Mouse (Mus musculus) embryonic facial prominence, embryonic 12.5 days (tissue): ENCODE measurements around the gene Abcc8. TPM values are rescaled to one million over a fixed set of nuclear protein-coding genes. Genes with fewer than 3 reads are reported as not detected.

ENCODE experiments used
- ATAC-seq: fragments of 200-750 bp; cut with Nextera tagmentation; 2 replicates; pipeline ENCODE4 v1.8.0; 2017; ENCODE audit not compliant: insufficient number of reproducible peaks, insufficient read depth, low FRiP score, low TSS enrichment
- H3K27ac ChIP-seq: fragments of 300-500 bp; sonication (generic); 2 replicates; pipeline ENCODE4 v1.5.1; 2016; ENCODE audit warnings: mild to moderate bottlenecking
- H3K27me3 ChIP-seq: fragments of 300-500 bp; sonication (generic); 2 replicates; pipeline ENCODE4 v1.6.1; 2016; ENCODE audit warnings: mild to moderate bottlenecking, moderate library complexity
- H3K36me3 ChIP-seq: fragments of 300-500 bp; sonication (generic); 2 replicates; pipeline ENCODE4 v1.6.1; 2016; ENCODE audit warnings: mild to moderate bottlenecking
- H3K4me1 ChIP-seq: fragments of 300-500 bp; sonication (generic); 2 replicates; pipeline ENCODE4 v1.6.1; 2016
- H3K4me2 ChIP-seq: fragments of 300-500 bp; sonication (generic); replicated peaks from 2 replicates; pipeline ENCODE4 v1.6.1; 2016; ENCODE audit warnings: mild to moderate bottlenecking, moderate library complexity
- H3K4me3 ChIP-seq: fragments of 300-500 bp; sonication (generic); 2 replicates; pipeline ENCODE4 v1.5.1; 2016; ENCODE audit warnings: mild to moderate bottlenecking
- H3K9ac ChIP-seq: fragments of 300-500 bp; sonication (generic); 2 replicates; pipeline ENCODE4 v1.6.1; 2016; ENCODE audit warnings: mild to moderate bottlenecking, moderate library complexity
- H3K9me3 ChIP-seq: fragments of 300-500 bp; sonication (generic); 2 replicates; pipeline ENCODE4 v1.6.1; 2016; ENCODE audit warnings: mild to moderate bottlenecking, moderate library complexity
- WGBS: fragments of 180-500 bp; shearing (Covaris S2); methylation state at CpG from one replicate; pipeline ENCODE4 v1.1.7; 2016; 5-methylcytosine and 5-hydroxymethylcytosine counted together
- polyA plus RNA-seq: library from polyadenylated mRNA; unstranded; fragments of >200 nt; fragmentation: Nextera tagmentation; extraction: Ambion mirVana; gene quantifications from 2 replicates; pipeline ENCODE4 v1.2.1, GENCODE M21; 2016

Gene Abcc8
- polyA plus RNA-seq = 0.87 and 0.93 TPM in 2 replicates

DNA sequence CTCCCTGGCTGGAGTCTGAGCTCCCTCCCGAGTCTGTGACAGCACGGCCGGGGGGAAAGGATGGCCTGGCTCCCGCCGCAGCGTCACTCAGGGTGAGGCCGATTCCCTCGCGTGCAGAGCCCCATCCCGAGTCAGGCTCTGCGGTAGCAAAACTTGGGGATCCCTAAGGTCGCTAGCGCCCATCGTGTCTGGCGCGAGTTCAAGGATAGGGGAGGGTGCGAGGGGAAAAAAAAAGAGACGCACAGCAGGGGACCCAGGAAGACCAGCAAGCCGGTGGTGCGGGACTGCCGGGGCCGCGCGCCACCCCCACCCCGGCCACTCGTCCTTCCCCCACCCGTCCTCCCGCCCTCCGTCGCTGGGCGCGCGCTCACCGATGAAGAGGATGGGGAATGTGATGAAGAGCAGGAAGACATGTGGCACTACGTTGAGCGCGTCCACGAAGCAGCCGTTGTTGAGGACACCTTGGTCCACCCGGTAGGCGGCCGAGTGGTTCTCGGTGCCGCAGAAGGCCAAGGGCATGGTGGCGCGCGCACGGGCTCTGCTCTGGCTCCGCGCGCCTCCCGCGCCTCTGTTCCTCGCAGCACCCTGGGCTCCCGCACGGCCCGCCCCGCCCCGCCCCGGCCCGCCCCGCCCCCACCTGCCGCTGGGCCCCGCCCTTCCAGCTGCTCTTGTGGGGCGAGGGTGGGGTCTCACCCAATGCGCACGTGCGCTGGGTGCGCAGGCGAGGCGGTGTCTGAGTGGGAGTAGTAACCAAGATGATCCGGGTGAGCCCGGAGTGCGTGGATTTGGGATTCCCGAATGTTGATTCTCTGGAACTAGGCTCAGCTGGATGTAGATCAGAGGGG is at the start of gene Abcc8:
Gene Abcc8, minus strand, starts transcription at position 603 of the 845 bp plus-strand sequence.
- H3K27ac ChIP-seq = no peak within 1 kb of the TSS
- peak within 1 kb of the TSS; percentile 85 for H3K4me2 ChIP-seq
- H3K9ac ChIP-seq = peak within 1 kb of the TSS; percentile 17; the same call in 1 of the 2 replicates
- WGBS = 1% methylated on average over 59 of the region's 75 CpGs
- no peaks in the 10 kb centered on the region for H3K36me3 ChIP-seq
- H3K9me3 ChIP-seq = no peaks in the 10 kb centered on the region
- no peak for ATAC-seq
- peak within 1 kb of the TSS; percentile 45 for H3K4me3 ChIP-seq
- H3K4me1 ChIP-seq = peaks cover 2% of the 10 kb centered on the region; the same call in 1 of the 2 replicates
- peaks cover 54% of the 10 kb centered on the region for H3K27me3 ChIP-seq

DNA sequence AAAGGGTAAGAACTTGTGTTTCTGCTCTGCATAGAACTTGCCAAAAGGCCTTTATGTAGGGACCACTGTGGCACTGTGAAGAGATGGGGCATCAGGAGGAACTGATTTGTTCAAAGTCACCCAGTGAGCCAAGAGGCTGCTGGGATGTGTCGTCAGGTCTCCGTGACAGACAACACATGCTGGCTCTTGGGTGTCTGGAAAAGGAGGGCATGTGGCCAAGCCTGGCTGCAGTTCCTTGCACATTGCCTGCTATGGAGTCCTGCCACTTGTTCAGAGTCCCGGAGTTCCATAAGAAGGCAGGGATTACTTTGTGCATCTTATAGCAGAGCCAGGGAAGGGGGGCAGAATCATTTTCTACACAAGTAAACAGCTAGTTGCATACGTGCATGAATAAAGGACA is 47.1 kb upstream of the Abcc8 start:
- no peak for ATAC-seq
- WGBS = 66% methylated on average over 4 of the region's 4 CpGs
- H3K9ac ChIP-seq = no peak overlapping the region
- H3K27ac ChIP-seq = no peak overlapping the region
- 0 out of 2 replicates have a peak, but pooled peaks cover 4% of the 10 kb centered on the region for H3K27me3 ChIP-seq
- no peaks in the 10 kb centered on the region for H3K9me3 ChIP-seq
- H3K4me3 ChIP-seq = no peak overlapping the region
- no peaks in the 10 kb centered on the region for H3K36me3 ChIP-seq
- no peak overlapping the region for H3K4me2 ChIP-seq
- H3K4me1 ChIP-seq = no peaks in the 10 kb centered on the region

DNA sequence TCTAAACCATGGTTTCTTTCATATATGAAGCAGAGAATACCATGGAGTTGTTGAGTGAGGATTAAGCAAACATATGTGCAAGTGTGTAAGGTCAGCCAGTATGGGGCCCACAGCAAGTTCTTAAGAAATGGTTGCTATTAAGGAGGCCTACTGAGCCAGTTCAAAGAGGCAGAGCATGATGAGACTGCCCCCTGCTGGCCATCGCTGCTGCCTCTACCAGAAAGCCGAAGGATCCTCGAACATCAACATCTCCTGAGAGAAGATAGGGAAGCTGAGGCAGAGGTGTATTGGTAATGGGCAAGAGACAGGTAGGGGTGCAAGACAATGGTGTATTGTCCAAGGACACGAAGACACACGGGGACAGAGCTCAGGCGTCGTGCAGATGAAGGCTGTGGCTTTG is 46.4 kb upstream of the Abcc8 start:
- Histone ChIP-seq H3K27me3 (0 out of 2 replicates have a peak, but pooled peaks cover 4% of the 10 kb centered on the region), H3K4me3 (no peak overlapping the region), H3K4me1 (no peaks in the 10 kb centered on the region), H3K9me3 (no peaks in the 10 kb centered on the region), H3K9ac (no peak overlapping the region), H3K36me3 (no peaks in the 10 kb centered on the region), H3K27ac (no peak overlapping the region), H3K4me2 (no peak overlapping the region)
- no peak for ATAC-seq
- WGBS = 31% methylated on average over 7 of the region's 7 CpGs

DNA sequence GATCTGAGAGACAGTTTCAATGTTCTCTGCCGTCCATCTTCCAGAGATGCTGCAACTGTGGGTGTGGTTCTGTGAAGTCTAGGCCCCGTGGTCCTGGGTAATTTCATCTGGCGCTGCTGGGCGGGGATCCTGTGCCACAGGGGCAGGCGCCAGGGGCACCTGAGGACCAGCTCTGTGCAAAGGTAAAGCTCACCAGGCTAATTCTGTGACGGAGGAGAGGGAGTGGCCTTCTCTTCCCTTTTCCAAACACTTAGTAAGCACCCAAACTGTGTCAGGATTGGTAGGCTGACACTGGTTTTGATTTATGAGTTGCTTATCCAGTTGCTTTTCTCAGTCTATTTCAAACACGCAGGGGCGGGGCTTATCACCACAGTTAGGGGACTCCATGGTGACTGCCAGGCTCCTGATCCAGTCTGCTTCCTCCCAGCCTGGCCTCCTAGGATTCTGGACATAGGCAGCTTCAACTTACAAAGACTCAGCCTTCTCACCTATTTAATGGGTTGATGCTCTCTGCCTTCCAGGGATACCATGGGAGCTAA is 40.8 kb upstream of the Abcc8 start:
- no peak overlapping the region for H3K27ac ChIP-seq
- H3K4me3 ChIP-seq = no peak overlapping the region
- H3K4me1 ChIP-seq = no peaks in the 10 kb centered on the region; the same call in 1 of the 2 replicates
- H3K4me2 ChIP-seq = no peak overlapping the region
- H3K9me3 ChIP-seq = no peaks in the 10 kb centered on the region
- H3K27me3 ChIP-seq = 0 out of 2 replicates have a peak, but pooled peaks cover 4% of the 10 kb centered on the region
- no peak for ATAC-seq
- no peaks in the 10 kb centered on the region for H3K36me3 ChIP-seq
- 67% methylated on average over 8 of the region's 8 CpGs for WGBS
- H3K9ac ChIP-seq = no peak overlapping the region

DNA sequence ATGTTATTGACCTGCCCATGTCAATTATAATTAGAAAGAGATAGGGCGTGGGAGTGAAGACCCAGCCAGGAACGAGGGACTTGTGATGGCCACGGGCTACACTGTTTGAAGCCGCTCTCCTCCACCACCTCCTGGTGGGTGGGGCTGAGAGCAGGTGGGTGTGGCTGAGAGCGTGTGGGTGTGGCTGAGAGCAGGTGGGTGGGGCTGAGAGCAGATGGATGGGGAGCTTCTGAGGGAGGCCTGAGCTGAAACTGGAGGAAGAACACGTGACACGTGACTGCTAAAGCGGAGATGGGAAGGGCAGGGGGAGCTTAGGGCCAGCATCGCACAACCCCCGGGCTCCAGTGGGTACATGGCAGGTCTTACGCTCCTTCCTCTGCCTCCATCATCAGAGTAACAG is 38.6 kb upstream of the Abcc8 start:
- no peak overlapping the region for H3K27ac ChIP-seq
- H3K27me3 ChIP-seq = 0 out of 2 replicates have a peak, but pooled peaks cover 4% of the 10 kb centered on the region
- WGBS = 14% methylated on average over 11 of the region's 11 CpGs
- H3K4me3 ChIP-seq = no peak overlapping the region
- H3K9ac ChIP-seq = no peak overlapping the region
- no peaks in the 10 kb centered on the region for H3K9me3 ChIP-seq
- no peaks in the 10 kb centered on the region for H3K36me3 ChIP-seq
- H3K4me1 ChIP-seq = no peaks in the 10 kb centered on the region; the same call in 1 of the 2 replicates
- no peak overlapping the region for H3K4me2 ChIP-seq
- ATAC-seq = no peak

DNA sequence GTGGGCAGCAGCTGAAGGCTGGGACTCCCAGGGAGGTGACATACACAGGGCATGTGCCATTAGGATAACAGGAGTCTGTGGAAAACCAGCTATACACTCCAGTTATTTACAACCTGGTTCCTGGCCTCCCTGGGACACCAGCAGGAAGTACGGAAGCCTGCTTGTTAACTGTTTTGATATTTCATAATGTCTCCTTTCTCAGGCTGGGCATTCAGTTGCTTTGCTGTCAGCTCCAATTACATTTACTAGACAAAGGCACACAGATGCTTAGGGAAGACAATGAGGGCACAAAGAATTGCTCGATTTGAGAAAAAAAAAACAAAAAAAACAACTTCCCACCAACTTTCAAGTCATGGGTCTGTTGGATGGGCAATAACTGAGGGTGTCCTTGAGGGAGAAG is 36.6 kb upstream of the Abcc8 start:
- Histone ChIP-seq H3K9me3 (no peaks in the 10 kb centered on the region), H3K27me3 (0 out of 2 replicates have a peak, but pooled peaks cover 4% of the 10 kb centered on the region), H3K4me3 (no peak overlapping the region), H3K9ac (no peak overlapping the region), H3K36me3 (no peaks in the 10 kb centered on the region), H3K4me2 (no peak overlapping the region), H3K27ac (no peak overlapping the region), H3K4me1 (no peaks in the 10 kb centered on the region; the same call in 1 of the 2 replicates)
- ATAC-seq = no peak
- 41% methylated on average over 2 of the region's 2 CpGs for WGBS

DNA sequence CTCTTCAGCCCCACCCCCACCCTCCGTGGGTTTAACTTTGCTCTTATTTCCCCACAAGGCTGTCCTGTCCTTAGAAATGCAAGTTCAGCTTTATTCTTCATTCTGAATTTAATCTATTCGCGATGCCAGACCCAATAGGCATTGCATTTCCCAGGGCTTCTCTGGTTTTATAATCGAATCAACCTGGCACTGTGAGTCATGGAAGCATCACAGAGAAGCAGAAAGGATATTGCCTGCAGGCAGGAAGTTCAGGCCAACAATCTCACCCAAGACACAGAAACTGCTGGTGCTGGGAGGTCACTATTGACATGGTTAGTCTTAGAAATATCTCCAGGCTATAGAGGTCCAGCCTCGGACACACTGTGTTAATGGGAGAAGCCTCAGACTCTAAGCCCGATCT is 30.4 kb upstream of the Abcc8 start:
- ATAC-seq = no peak
- Histone ChIP-seq H3K4me3 (no peak overlapping the region), H3K4me1 (no peaks in the 10 kb centered on the region), H3K27me3 (no peaks in the 10 kb centered on the region), H3K27ac (no peak overlapping the region), H3K36me3 (no peaks in the 10 kb centered on the region), H3K9ac (no peak overlapping the region), H3K9me3 (no peaks in the 10 kb centered on the region), H3K4me2 (no peak overlapping the region)
- WGBS = 67% methylated on average over 6 of the region's 6 CpGs

DNA sequence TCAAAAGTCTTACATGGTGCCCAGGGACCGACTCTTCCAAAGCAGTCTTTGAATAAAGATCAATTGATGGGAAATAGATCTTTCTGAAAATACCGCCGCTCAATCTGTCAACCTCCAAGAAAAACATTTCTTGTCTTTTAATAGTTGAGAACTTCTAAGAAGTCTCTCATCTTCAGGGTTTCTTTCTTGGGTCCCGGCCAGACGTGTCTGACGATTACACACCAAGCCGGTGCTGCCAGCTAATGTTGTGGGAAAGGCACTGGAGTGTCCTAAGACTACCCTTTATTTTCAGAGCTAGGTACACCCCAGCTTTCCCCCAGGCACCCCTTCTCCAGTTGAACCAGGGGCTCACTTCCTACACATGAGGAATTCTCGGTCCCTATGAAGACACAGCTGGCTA is 28.3 kb upstream of the Abcc8 start:
- Histone ChIP-seq H3K4me3 (no peak overlapping the region), H3K9ac (no peak overlapping the region), H3K4me2 (no peak overlapping the region), H3K27ac (no peak overlapping the region), H3K4me1 (no peaks in the 10 kb centered on the region), H3K9me3 (no peaks in the 10 kb centered on the region), H3K36me3 (no peaks in the 10 kb centered on the region), H3K27me3 (no peaks in the 10 kb centered on the region)
- 88% methylated on average over 8 of the region's 8 CpGs for WGBS
- no peak for ATAC-seq

DNA sequence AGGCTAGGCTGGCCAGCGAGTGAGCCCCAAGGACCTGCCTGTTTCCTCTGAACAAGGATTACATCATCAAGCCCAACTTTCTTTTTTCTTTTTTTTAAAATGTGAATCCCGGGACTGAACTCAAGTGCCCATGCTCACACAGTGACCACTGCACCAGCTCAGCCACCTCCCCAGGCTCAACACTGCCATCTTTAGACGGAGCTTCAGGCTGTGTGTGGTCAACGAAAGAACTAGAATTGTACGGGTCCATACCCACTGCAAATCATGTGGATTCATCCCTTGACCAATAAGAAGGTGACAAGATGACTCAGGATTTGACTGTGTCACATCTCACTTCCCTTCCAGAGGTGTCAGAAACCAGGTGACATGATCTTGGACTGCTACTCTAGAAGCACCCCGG is 24.9 kb upstream of the Abcc8 start:
- H3K4me1 ChIP-seq = 0 out of 2 replicates have a peak, but pooled peaks cover 7% of the 10 kb centered on the region
- H3K36me3 ChIP-seq = no peaks in the 10 kb centered on the region
- 74% methylated on average over 6 of the region's 6 CpGs for WGBS
- ATAC-seq = no peak
- no peak overlapping the region for H3K27ac ChIP-seq
- H3K9me3 ChIP-seq = no peaks in the 10 kb centered on the region
- no peak overlapping the region for H3K4me3 ChIP-seq
- H3K4me2 ChIP-seq = no peak overlapping the region
- H3K27me3 ChIP-seq = no peaks in the 10 kb centered on the region
- no peak overlapping the region for H3K9ac ChIP-seq

DNA sequence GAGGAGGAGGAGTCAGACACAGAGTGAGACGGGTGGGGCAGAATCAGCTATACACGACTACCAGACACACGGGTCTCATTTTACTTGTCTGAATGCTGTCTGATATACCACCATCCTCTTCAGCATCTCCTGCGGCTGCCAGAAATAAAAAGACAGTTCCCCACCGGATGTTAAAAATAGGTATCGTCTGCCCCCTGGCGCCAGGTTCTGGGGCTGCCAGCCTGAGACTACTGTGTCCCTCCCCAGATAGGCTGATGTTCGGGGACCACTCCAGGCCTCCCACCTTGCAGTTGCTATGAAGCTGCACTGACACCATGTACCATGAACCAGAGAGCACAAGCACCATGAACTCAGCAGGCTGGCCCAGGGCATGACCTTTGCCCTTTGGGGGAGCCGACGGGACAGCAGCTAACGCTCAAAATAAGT is 24.2 kb upstream of the Abcc8 start:
- Histone ChIP-seq H3K9ac (no peak overlapping the region), H3K27ac (no peak overlapping the region), H3K4me2 (no peak overlapping the region), H3K4me3 (no peak overlapping the region), H3K4me1 (0 out of 2 replicates have a peak, but pooled peaks cover 7% of the 10 kb centered on the region), H3K9me3 (no peaks in the 10 kb centered on the region), H3K27me3 (no peaks in the 10 kb centered on the region), H3K36me3 (no peaks in the 10 kb centered on the region)
- ATAC-seq = no peak
- WGBS = 39% methylated on average over 11 of the region's 11 CpGs

DNA sequence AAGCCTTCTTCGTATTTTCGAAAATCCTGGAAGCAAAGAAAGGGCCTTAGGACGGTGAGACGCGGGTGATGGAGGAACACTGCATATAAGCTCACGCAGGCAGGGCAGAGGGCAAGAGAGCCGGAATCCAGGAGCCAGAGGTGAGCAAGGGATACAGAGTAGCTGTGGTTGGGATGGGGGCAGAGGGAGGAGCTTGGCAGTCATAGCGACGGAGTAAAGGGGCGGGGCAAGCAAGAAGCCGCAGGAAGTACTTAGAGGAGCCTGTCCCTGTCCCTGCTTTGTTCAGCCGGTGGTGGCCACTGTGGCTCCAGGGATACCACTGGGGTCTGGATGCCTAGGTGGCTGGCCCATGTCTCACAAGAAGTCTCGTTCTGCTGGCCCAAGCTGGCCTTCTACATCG is 21.8 kb upstream of the Abcc8 start:
- H3K4me3 ChIP-seq = no peak overlapping the region
- ATAC-seq = no peak; the same call in 1 of the 2 replicates

DNA sequence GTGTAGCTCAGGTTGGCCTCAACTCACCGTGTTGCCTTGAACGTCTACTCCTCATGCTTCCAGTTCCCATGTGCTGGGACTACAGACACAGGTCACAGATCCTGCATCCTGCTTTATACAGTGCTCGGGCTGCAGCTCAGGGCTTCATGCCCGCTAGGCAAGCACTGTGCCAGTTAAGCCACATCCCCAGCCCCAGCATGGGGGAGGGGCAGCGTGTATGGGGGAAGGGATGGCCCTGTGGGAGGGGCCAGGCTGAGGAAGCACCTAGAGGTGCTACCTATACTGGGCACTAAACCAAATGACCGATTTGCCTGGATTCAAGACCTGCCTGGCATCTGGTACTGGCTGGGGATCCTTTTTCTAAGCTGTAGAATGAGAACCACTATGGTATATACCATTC is 20.2 kb upstream of the Abcc8 start:
- no peak overlapping the region for H3K9ac ChIP-seq
- H3K27me3 ChIP-seq = no peaks in the 10 kb centered on the region
- H3K4me3 ChIP-seq = no peak overlapping the region
- H3K4me2 ChIP-seq = no peak overlapping the region
- ATAC-seq = no peak
- H3K9me3 ChIP-seq = no peaks in the 10 kb centered on the region
- no peak overlapping the region for H3K27ac ChIP-seq
- H3K4me1 ChIP-seq = 0 out of 2 replicates have a peak, but pooled peaks cover 7% of the 10 kb centered on the region
- WGBS = 67% methylated on average over 6 of the region's 6 CpGs
- no peaks in the 10 kb centered on the region for H3K36me3 ChIP-seq

More for the DNA sequence above, 21.8 kb upstream of the Abcc8 start:
- Histone ChIP-seq H3K27me3 (no peaks in the 10 kb centered on the region), H3K9ac (0 out of 2 replicates have a peak overlapping the region, but pooled peaks have one; percentile 25), H3K9me3 (no peaks in the 10 kb centered on the region), H3K27ac (no peak overlapping the region), H3K4me1 (0 out of 2 replicates have a peak, but pooled peaks cover 7% of the 10 kb centered on the region), H3K4me2 (0 out of 2 replicates have a peak overlapping the region, but pooled peaks have one; percentile 26), H3K36me3 (no peaks in the 10 kb centered on the region)
- 11% methylated on average over 14 of the region's 14 CpGs for WGBS
